Mouse (Mus musculus) frontal cortex, adult 2 months (tissue): ENCODE measurements around the gene Ttc9c. TPM values are rescaled to one million over a fixed set of nuclear protein-coding genes. Genes with fewer than 3 reads are reported as not detected.

Experiments
- DNase-seq, 2 experiments: peaks; one replicate each; pipeline ENCODE4 v3.0.0; 2022; ENCODE audit warnings: low spot score in 1 of 2; ENCODE audit errors: extremely low spot score in 1 of 2
- polyA plus RNA-seq: library from polyadenylated mRNA; depleted of rRNA; stranded (reverse); fragments of >200 nt; gene quantifications from 2 replicates; pipeline ENCODE4 v1.2.3, GENCODE M21; 2012; rRNA removed

Gene Ttc9c
- polyA plus RNA-seq, 1 experiment, result 30.9 TPM

- DNase-seq, result peak; percentile 95 to 96
Observed at GRCm38 (mm10) chr19:8786008-8786781, 32.9 kb downstream of the Ttc9c start, which contains the start of gene Taf6l. Gene Taf6l (minus strand): TSS chr19:8786417.

GRCm38 (mm10) chr19:8774951-8775421 lies 44.1 kb downstream of the Ttc9c start:
- DNase-seq, result no peak

- DNase-seq, result peak; percentile 93 to 97
Observed at GRCm38 (mm10) chr19:8774086-8774835, 44.9 kb downstream of the Ttc9c start, which contains the start of gene Tmem179b. Gene Tmem179b (minus strand): TSS chr19:8774467.

- no peak for DNase-seq
Observed at GRCm38 (mm10) chr19:8773409-8773808, 45.7 kb downstream of the Ttc9c start.

- no peak for DNase-seq
Observed at GRCm38 (mm10) chr19:8772996-8773395, 46.1 kb downstream of the Ttc9c start.

- peak; percentile 44 to 86 for DNase-seq
Observed at GRCm38 (mm10) chr19:8770567-8771270, 48.4 kb downstream of the Ttc9c start, which contains the start of gene Tmem223. Gene Tmem223 (plus strand): TSS chr19:8770996.

GRCm38 (mm10) chr19:8765562-8765961 lies 53.6 kb downstream of the Ttc9c start:
- DNase-seq, result no peak

- DNase-seq, result no peak
Observed at GRCm38 (mm10) chr19:8763276-8763675, 55.9 kb downstream of the Ttc9c start.

- DNase-seq, result no peak
Observed at GRCm38 (mm10) chr19:8760757-8761156, 58.4 kb downstream of the Ttc9c start.

Other genes starting within 250 kb of the Ttc9c start
- 24.4 and 33.8 TPM in 2 replicates for gene Slc22a8, start 228.1 kb downstream of the Ttc9c start, polyA plus RNA-seq
- 5.6 and 9.2 TPM in 2 replicates for gene Slc22a6, start 201.3 kb downstream of the Ttc9c start, polyA plus RNA-seq
- 78.1 and 81.1 TPM in 2 replicates for gene Chrm1, start 155.5 kb downstream of the Ttc9c start, polyA plus RNA-seq
- 183 and 188 TPM in 2 replicates for gene Slc3a2, start 96.0 kb downstream of the Ttc9c start, polyA plus RNA-seq
- 48.9 and 49.2 TPM in 2 replicates for gene Wdr74, start 83.5 kb downstream of the Ttc9c start, polyA plus RNA-seq
- gene 1700092M07Rik, start 78.6 kb downstream of the Ttc9c start, polyA plus RNA-seq, result 0.34 and 0.92 TPM in 2 replicates
- 111 and 130 TPM in 2 replicates for gene Stx5a, start 77.9 kb downstream of the Ttc9c start, polyA plus RNA-seq
- 128 and 139 TPM in 2 replicates for gene Nxf1, start 62.3 kb downstream of the Ttc9c start, polyA plus RNA-seq
- 124 and 140 TPM in 2 replicates for gene Tmem223, start 48.3 kb downstream of the Ttc9c start, polyA plus RNA-seq
- 16.9 and 18.1 TPM in 2 replicates for gene Tmem179b, start 44.9 kb downstream of the Ttc9c start, polyA plus RNA-seq
- gene Taf6l, start 32.9 kb downstream of the Ttc9c start, polyA plus RNA-seq, result 15.8 and 17.4 TPM in 2 replicates
- gene Polr2g, start 20.8 kb downstream of the Ttc9c start, polyA plus RNA-seq, result 159 and 171 TPM in 2 replicates
- 3.8 and 4.6 TPM in 2 replicates for gene Zbtb3, start 16.8 kb downstream of the Ttc9c start, polyA plus RNA-seq
- 92.6 and 96.8 TPM in 2 replicates for gene Hnrnpul2, start 677 bp upstream of the Ttc9c start, polyA plus RNA-seq
- gene AC129217.1, start 10.4 kb upstream of the Ttc9c start, polyA plus RNA-seq, result not detected in 2 replicates
- 122 and 130 TPM in 2 replicates for gene Bscl2, start 18.1 kb upstream of the Ttc9c start, polyA plus RNA-seq
- gene Gng3, start 19.9 kb upstream of the Ttc9c start, polyA plus RNA-seq, result 248 and 262 TPM in 2 replicates
- gene Lrrn4cl, start 31.4 kb upstream of the Ttc9c start, polyA plus RNA-seq, result 0.96 and 1.2 TPM in 2 replicates
- gene Ubxn1, start 52.2 kb upstream of the Ttc9c start, polyA plus RNA-seq, result 129 and 137 TPM in 2 replicates
- gene Uqcc3, start 61.6 kb upstream of the Ttc9c start, polyA plus RNA-seq, result 67.7 and 70.4 TPM in 2 replicates
- 3.7 and 4.0 TPM in 2 replicates for gene Lbhd1, start 64.4 kb upstream of the Ttc9c start, polyA plus RNA-seq
- not detected in 2 replicates for gene Gm49403, start 64.6 kb upstream of the Ttc9c start, polyA plus RNA-seq
- 36.6 and 41.3 TPM in 2 replicates for gene 1810009A15Rik, start 69.5 kb upstream of the Ttc9c start, polyA plus RNA-seq
- gene Gm49416, start 69.6 kb upstream of the Ttc9c start, polyA plus RNA-seq, result not detected in 2 replicates
- gene Ints5, start 73.7 kb upstream of the Ttc9c start, polyA plus RNA-seq, result 14.8 and 15.8 TPM in 2 replicates
- gene Ganab, start 78.7 kb upstream of the Ttc9c start, polyA plus RNA-seq, result 87.7 and 95.2 TPM in 2 replicates
- 190 and 210 TPM in 2 replicates for gene B3gat3, start 101.0 kb upstream of the Ttc9c start, polyA plus RNA-seq
- 8.3 and 9.6 TPM in 2 replicates for gene Rom1, start 110.0 kb upstream of the Ttc9c start, polyA plus RNA-seq
- gene Eml3, start 110.2 kb upstream of the Ttc9c start, polyA plus RNA-seq, result 13.9 and 14.1 TPM in 2 replicates
- gene Mta2, start 122.5 kb upstream of the Ttc9c start, polyA plus RNA-seq, result 27.6 and 31.0 TPM in 2 replicates
- 19.6 and 20.5 TPM in 2 replicates for gene Tut1, start 134.5 kb upstream of the Ttc9c start, polyA plus RNA-seq
- gene Eef1g, start 147.7 kb upstream of the Ttc9c start, polyA plus RNA-seq, result 257 and 281 TPM in 2 replicates
- 6.8 and 7.5 TPM in 2 replicates for gene Ahnak, start 170.0 kb upstream of the Ttc9c start, polyA plus RNA-seq